Comparison of ENCODE assay signal across 12 mouse cellular contexts in the genomic region with DNA sequence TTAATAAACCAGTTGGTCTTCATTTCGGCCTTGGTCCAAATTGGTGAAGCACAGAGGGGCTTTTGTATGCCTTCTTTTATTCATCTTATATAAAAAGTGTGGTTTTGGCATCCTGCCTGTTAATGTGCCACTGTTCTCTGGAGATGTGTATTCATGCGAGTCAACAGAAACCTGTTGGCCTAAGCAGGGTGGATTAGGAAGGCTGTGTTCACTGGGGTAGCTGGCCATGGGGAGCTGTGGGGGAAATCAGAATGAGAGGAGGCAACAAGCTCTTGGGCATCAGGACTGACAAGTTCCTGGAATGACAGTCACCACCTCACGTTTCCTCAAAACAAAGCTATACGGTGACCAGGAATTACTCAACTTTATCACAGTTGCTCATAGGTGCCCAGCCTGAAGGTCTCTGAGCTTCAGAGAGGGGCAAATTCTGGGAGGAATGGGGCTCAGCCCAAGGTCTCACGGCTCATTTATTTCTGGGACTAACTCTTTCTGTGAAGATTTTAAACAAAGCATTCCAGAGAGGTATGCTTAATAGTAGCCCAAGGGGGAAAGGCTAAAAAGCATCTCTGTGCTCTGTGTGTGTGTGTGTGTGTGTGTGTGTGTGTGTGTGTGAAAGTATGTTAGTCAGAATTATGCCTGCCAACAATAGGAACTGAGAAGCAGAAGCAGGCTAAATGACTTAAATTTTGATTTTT.
DNase-seq lines count a peak whose midpoint lies in the region; ATAC-seq and TF ChIP-seq lines count a peak whose summit lies in the region.
"Had no signal": no experiment of that assay in that cellular context is flagged by ENCODE, and none has a peak within 500 bp of the region (broad histone marks: within the 10 kb centered on the region; RNA-seq: fewer than 3 reads in every experiment).

No protein-coding gene starts in this region.

- no peak for DNase-seq in forebrain, embryonic 10.5 days (ENCODE audit: extremely low spot score, low spot score)
- DNase-seq in forebrain, postnatal 0 days, result no peak
- peak; percentile 42 for DNase-seq in NIH3T3 (ENCODE audit: low read depth)
- DNase-seq in kidney, postnatal 25 days, result peak; percentile 21 to 48
- no peak for DNase-seq in urinary bladder, adult 2 months (ENCODE audit: low spot score)
- DNase-seq in cerebellum, postnatal 25 days, result no peak
- DNase-seq in B cell, adult 2 months, result no peak
- DNase-seq: cerebellum, postnatal 14 days had no signal

- 69% methylated on average over 5 of the region's 5 CpGs for WGBS in forebrain, embryonic 10.5 days
- 20% methylated on average over 5 of the region's 5 CpGs for WGBS in forebrain, postnatal 0 days
- WGBS in forebrain, embryonic 16.5 days, result 17% methylated on average over 5 of the region's 5 CpGs

- peaks cover 58% of the 10 kb centered on the region for H3K4me1 ChIP-seq in forebrain, embryonic 10.5 days
- no peaks in the 10 kb centered on the region for H3K4me1 ChIP-seq in forebrain, postnatal 0 days (ENCODE audit: insufficient read depth)
- H3K4me1 ChIP-seq in forebrain, embryonic 16.5 days (replicated peaks; ENCODE audit: control insufficient read depth, insufficient read depth, low read length), result peaks cover 9% of the 10 kb centered on the region

- no peaks in the 10 kb centered on the region for H3K36me3 ChIP-seq in forebrain, embryonic 10.5 days (replicated peaks)
- H3K36me3 ChIP-seq in forebrain, postnatal 0 days (ENCODE audit: insufficient read depth), result no peaks in the 10 kb centered on the region
- no peaks in the 10 kb centered on the region for H3K36me3 ChIP-seq in forebrain, embryonic 16.5 days (ENCODE audit: control insufficient read depth, insufficient read depth)
- H3K36me3 ChIP-seq: midbrain, embryonic 10.5 days had no signal

- H3K4me3 ChIP-seq in forebrain, embryonic 10.5 days, result no peak overlapping the region
- H3K4me3 ChIP-seq in forebrain, postnatal 0 days (ENCODE audit: low read depth, low read length), result no peak overlapping the region
- H3K4me3 ChIP-seq in forebrain, embryonic 16.5 days (replicated peaks; ENCODE audit: low read length), result no peak overlapping the region
- H3K4me3 ChIP-seq: heart, embryonic 13.5 days; layer of hippocampus, adult 2 months; midbrain, embryonic 10.5 days had no signal

- no peak overlapping the region for H3K4me2 ChIP-seq in forebrain, postnatal 0 days (ENCODE audit: low read depth)
- H3K4me2 ChIP-seq in forebrain, embryonic 16.5 days (ENCODE audit: low read length), result no peak overlapping the region
- H3K4me2 ChIP-seq: heart, embryonic 13.5 days had no signal

- H3K27me3 ChIP-seq in forebrain, embryonic 10.5 days (ENCODE audit: poor library complexity, severe bottlenecking), result no peaks in the 10 kb centered on the region
- H3K27me3 ChIP-seq in forebrain, postnatal 0 days (ENCODE audit: insufficient read depth, low read length), result no peaks in the 10 kb centered on the region
- H3K27me3 ChIP-seq in forebrain, embryonic 16.5 days (replicated peaks; ENCODE audit: control insufficient read depth, insufficient read depth, low read length), result no peaks in the 10 kb centered on the region
- H3K27me3 ChIP-seq: heart, embryonic 13.5 days had no signal

- H3K9me3 ChIP-seq in forebrain, embryonic 10.5 days, result no peaks in the 10 kb centered on the region
- H3K9me3 ChIP-seq in forebrain, postnatal 0 days (ENCODE audit: low read length), result no peaks in the 10 kb centered on the region
- no peaks in the 10 kb centered on the region for H3K9me3 ChIP-seq in forebrain, embryonic 16.5 days (ENCODE audit: control insufficient read depth, low read length)
- H3K9me3 ChIP-seq: heart, embryonic 13.5 days; midbrain, embryonic 10.5 days had no signal

- TF ChIP-seq CTCF in forebrain, postnatal 0 days (IDR thresholded peaks at IDR 0.05; ENCODE audit: low read depth), result no peak

- no peak for ATAC-seq in forebrain, postnatal 0 days
- peak; percentile 61 for ATAC-seq in forebrain, embryonic 16.5 days

- no peak overlapping the region for H3K9ac ChIP-seq in forebrain, postnatal 0 days
- no peak overlapping the region for H3K9ac ChIP-seq in forebrain, embryonic 16.5 days (replicated peaks; ENCODE audit: low read depth, low read length)
- H3K9ac ChIP-seq: heart, embryonic 13.5 days had no signal

- peak overlapping the region; percentile 68 for H3K27ac ChIP-seq in forebrain, embryonic 10.5 days
- no peak overlapping the region for H3K27ac ChIP-seq in forebrain, postnatal 0 days (ENCODE audit: low read depth, low read length)
- H3K27ac ChIP-seq in forebrain, embryonic 16.5 days (ENCODE audit: low read length), result no peak overlapping the region
- H3K27ac ChIP-seq: layer of hippocampus, adult 2 months; midbrain, embryonic 10.5 days had no signal

Comparison
In these comparisons a context has a peak if more than half of its experiments do, and no peak if none do; other contexts are left out.
1. DNase-seq: peak in NIH3T3 (single experiment) and kidney, postnatal 25 days (2 of 2); none in forebrain, embryonic 10.5 days (single experiment), forebrain, postnatal 0 days (single experiment), urinary bladder, adult 2 months (single experiment), cerebellum, postnatal 25 days (0 of 2) and B cell, adult 2 months (0 of 2).